Mouse (Mus musculus) MN1 (cell line): ENCODE measurements around the gene Btbd35f3.
"Not testable (repeated sequence)": the region's sequence is repeated elsewhere in the genome, so short reads cannot be mapped to it uniquely, and the experiment has no call there.

ENCODE experiments used
- DNase-seq: peaks from one replicate; pipeline ENCODE4 v3.0.0-alpha.2; 2016; ENCODE audit warnings: low spot score

Gene Btbd35f3

DNA sequence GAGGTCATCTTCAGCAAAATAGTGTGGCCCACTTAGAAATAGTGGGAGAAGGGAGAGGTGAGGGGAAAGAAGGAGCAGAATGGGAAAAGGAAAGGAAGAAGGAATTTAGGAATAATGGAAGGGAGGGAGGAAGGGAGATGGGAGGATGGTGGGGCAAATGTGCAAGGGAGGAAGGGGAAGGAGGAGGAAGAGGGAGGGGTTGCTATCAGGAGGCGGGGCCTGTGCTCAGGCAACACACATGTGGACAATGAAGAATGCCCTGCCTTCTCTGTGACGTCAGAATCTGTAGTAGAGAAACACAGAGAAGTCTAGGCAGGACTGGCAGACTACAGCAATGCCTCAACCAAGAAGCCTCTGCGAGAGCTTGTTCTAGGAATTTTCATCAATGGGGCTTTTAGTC, at the start of gene Btbd35f3:
TSS of gene Btbd35f3 (plus strand) at position 301 of the 400 bp plus-strand sequence.
- not testable (repeated sequence) for DNase-seq
